Mouse (Mus musculus): ENCODE measurements around the gene Frmd5. TPM values are rescaled to one million over a fixed set of nuclear protein-coding genes. Genes with fewer than 3 reads are reported as not detected.
A peak's percentile ranks its signal among the peaks of the same experiment; 100 is the strongest.

Frmd5 gene
- polyA plus RNA-seq, 1 experiment from 2014 or later = 3.1 TPM

DNA sequence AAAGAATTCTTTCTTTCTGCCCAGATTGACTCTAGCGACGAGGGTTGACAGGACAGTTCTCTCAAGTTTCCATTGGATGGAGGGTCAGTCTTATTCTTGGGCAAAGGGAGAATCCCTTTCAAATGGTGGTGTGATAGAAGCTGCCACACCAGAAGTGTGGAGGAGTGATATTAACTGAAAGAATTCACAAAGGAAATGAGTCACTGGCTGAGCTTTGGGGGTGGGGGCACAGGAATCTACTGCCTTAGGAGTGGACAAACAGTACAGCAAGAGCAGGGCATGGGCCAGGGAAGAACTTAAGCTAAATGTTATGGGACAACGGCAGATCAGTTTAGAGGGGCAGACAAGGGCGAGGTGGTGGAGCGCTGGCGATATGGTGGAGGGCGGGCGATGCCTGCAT lies 206.2 kb downstream of the Frmd5 start:
- Histone ChIP-seq H3K9me3 (ENCODE audit: low read length) (no peaks in the 10 kb centered on the region), H3K4me1 (ENCODE audit: insufficient read depth, low read depth, low read length) (no peaks in the 10 kb centered on the region), H3K9ac (replicated peaks; ENCODE audit: low read depth) (no peak overlapping the region), H3K27me3 (replicated peaks; ENCODE audit: insufficient read depth, low read length) (no peaks in the 10 kb centered on the region), H3K4me2 (replicated peaks; ENCODE audit: low read depth, low read length) (no peak overlapping the region), H3K36me3 (ENCODE audit: insufficient read depth, low read length) (no peaks in the 10 kb centered on the region), H3K4me3 (ENCODE audit: low read depth, low read length) (no peak overlapping the region), H3K27ac (ENCODE audit: low read length) (no peak overlapping the region)
- ATAC-seq = peak; percentile 23; the same call in 1 of the 2 replicates
- TF ChIP-seq CTCF (IDR thresholded peaks at IDR 0.05) (no peak), EP300 (IDR thresholded peaks at IDR 0.05) (no peak)
- 73% methylated on average over 8 of the region's 8 CpGs for WGBS
- DNase-seq (ENCODE audit: low spot score) = no peak

DNA sequence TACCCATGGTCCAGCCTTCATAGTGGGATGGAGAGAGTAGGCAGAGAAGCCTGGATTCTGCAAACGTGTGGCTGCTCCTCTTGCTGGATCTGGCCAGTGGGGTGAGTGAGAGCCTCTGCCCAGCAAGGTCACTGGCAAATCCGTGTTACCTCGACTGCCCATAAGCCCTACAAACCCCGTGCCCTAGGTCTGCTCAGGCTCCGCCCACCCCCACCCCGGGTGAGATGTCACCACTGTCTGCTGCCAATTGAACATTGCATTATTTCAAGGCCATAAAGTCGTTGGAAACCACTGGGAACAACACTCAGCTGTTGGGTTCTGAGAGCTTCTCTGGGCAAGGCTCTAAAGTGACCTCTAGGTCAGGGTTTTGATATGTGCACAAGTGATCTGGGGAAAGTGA lies 208.6 kb downstream of the Frmd5 start:
- no peak for ATAC-seq
- WGBS = 55% methylated on average over 7 of the region's 7 CpGs
- TF ChIP-seq EP300 (IDR thresholded peaks at IDR 0.05) (no peak), CTCF (IDR thresholded peaks at IDR 0.05) (no peak)

DNA sequence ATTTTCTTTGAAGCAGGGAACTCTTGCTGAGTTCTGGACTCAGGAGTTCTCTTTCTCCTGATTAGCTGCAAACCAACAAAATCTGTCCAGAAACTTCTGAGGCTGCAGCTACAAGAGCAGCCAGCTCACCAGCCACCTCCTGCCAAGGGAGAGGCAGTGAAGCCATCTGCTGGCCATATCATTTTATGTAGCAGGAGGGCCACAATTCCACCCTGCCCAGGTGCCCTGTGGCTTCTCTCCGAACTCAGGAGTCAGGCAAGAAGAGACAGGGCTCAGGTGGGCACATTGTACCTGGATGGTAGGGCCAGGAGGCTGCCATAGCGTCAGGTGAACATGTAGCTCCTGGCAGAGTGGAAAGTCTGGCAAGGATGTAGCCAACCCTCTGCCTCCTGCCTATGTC lies 210.3 kb downstream of the Frmd5 start:
- H3K27me3 ChIP-seq (replicated peaks; ENCODE audit: insufficient read depth, low read length) = no peaks in the 10 kb centered on the region
- H3K9me3 ChIP-seq (ENCODE audit: low read length) = no peaks in the 10 kb centered on the region
- no peak; the same call in 1 of the 2 replicates for TF ChIP-seq CTCF (IDR thresholded peaks at IDR 0.05)
- no peak for TF ChIP-seq EP300 (IDR thresholded peaks at IDR 0.05)
- H3K36me3 ChIP-seq (ENCODE audit: insufficient read depth, low read length) = no peaks in the 10 kb centered on the region
- WGBS = 88% methylated on average over 2 of the region's 2 CpGs
- no peak for DNase-seq (ENCODE audit: low spot score)
- H3K9ac ChIP-seq (replicated peaks; ENCODE audit: low read depth) = no peak overlapping the region
- ATAC-seq = no peak
- H3K27ac ChIP-seq (ENCODE audit: low read length) = no peak overlapping the region
- H3K4me3 ChIP-seq (ENCODE audit: low read depth, low read length) = no peak overlapping the region
- no peak overlapping the region for H3K4me2 ChIP-seq (replicated peaks; ENCODE audit: low read depth, low read length)
- H3K4me1 ChIP-seq (ENCODE audit: insufficient read depth, low read depth, low read length) = peaks cover 3% of the 10 kb centered on the region; the same call in 1 of the 2 replicates

More for the DNA sequence above, 208.6 kb downstream of the Frmd5 start:
- no peak for DNase-seq (ENCODE audit: low spot score)
- Histone ChIP-seq H3K4me3 (ENCODE audit: low read depth, low read length) (no peak overlapping the region), H3K27ac (ENCODE audit: low read length) (no peak overlapping the region), H3K9ac (replicated peaks; ENCODE audit: low read depth) (no peak overlapping the region), H3K36me3 (ENCODE audit: insufficient read depth, low read length) (no peaks in the 10 kb centered on the region), H3K4me1 (ENCODE audit: insufficient read depth, low read depth, low read length) (peaks cover 3% of the 10 kb centered on the region; the same call in 1 of the 2 replicates), H3K4me2 (replicated peaks; ENCODE audit: low read depth, low read length) (no peak overlapping the region), H3K9me3 (ENCODE audit: low read length) (no peaks in the 10 kb centered on the region), H3K27me3 (replicated peaks; ENCODE audit: insufficient read depth, low read length) (no peaks in the 10 kb centered on the region)

DNA sequence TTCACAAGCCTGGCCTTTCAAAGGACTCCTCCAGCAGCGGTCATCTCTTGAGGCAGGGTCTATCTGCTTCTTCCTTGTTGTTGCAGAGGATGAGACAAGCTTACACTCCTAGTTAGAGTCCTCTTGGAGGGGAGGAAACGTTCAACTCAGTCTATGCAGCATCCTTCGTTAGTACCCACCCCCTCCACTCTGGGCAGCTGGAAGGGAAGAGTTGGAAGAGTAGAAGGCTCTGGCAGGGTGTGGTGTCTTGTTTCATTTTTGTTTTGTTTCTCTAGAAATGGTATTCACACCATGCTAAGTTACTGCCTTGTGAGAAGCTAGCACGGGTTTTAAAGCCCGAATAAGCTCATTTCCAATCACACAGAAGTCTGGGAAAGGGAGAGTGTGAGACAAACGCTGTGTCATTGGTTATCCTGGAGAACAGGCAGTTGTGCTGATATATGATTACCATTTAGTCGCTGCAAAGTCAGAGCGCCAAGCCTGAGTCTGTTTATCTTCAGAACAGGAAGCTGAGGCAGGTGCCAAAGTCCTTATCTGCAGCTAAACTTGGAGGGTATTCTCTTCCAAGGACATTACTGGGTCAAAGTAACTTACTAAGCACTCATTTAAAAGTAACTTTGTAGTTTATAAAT lies 212.1 kb downstream of the Frmd5 start:
- H3K9me3 ChIP-seq (ENCODE audit: low read length) = no peaks in the 10 kb centered on the region
- no peaks in the 10 kb centered on the region for H3K36me3 ChIP-seq (ENCODE audit: insufficient read depth, low read length)
- TF ChIP-seq CTCF (IDR thresholded peaks at IDR 0.05) = no peak
- peak; percentile 44; the same call in 1 of the 2 replicates for TF ChIP-seq EP300 (IDR thresholded peaks at IDR 0.05)
- H3K27ac ChIP-seq (ENCODE audit: low read length) = no peak overlapping the region
- H3K27me3 ChIP-seq (replicated peaks; ENCODE audit: insufficient read depth, low read length) = no peaks in the 10 kb centered on the region
- ATAC-seq = peak; percentile 48; the same call in 1 of the 2 replicates
- H3K9ac ChIP-seq (replicated peaks; ENCODE audit: low read depth) = no peak overlapping the region
- peaks cover 3% of the 10 kb centered on the region; the same call in 1 of the 2 replicates for H3K4me1 ChIP-seq (ENCODE audit: insufficient read depth, low read depth, low read length)
- 16% methylated on average over 8 of the region's 8 CpGs for WGBS
- 0 out of 2 replicates have a peak overlapping the region, but pooled peaks have one; percentile 14 for H3K4me3 ChIP-seq (ENCODE audit: low read depth, low read length)
- H3K4me2 ChIP-seq (replicated peaks; ENCODE audit: low read depth, low read length) = 0 out of 2 replicates have a peak overlapping the region, but pooled peaks have one; percentile 14
- peak; percentile 50 for DNase-seq (ENCODE audit: low spot score)

DNA sequence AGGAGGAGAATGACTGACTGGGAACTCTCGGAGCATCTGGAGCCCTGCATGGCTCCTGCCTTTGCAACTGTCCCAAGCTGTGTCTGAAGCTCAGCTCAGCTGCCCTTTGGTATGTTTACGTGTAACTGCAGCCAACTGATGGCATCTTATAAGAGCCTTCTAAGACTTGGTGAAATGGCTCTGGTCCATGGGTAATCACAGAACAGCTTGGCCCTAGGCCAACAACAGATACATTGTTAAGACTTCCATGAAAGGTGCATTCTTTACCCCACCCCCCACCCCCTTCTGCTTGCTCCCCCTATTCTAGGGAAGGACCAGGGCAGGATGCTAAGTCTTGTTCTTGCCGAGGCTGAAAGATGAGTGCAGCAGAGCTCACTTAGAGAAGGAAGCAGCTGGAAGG lies 212.8 kb downstream of the Frmd5 start:
- Histone ChIP-seq H3K4me2 (replicated peaks; ENCODE audit: low read depth, low read length) (no peak overlapping the region), H3K36me3 (ENCODE audit: insufficient read depth, low read length) (no peaks in the 10 kb centered on the region), H3K9me3 (ENCODE audit: low read length) (no peaks in the 10 kb centered on the region), H3K27me3 (replicated peaks; ENCODE audit: insufficient read depth, low read length) (no peaks in the 10 kb centered on the region), H3K27ac (ENCODE audit: low read length) (no peak overlapping the region), H3K4me1 (ENCODE audit: insufficient read depth, low read depth, low read length) (peaks cover 3% of the 10 kb centered on the region; the same call in 1 of the 2 replicates), H3K9ac (replicated peaks; ENCODE audit: low read depth) (no peak overlapping the region), H3K4me3 (ENCODE audit: low read depth, low read length) (no peak overlapping the region)
- TF ChIP-seq EP300 (IDR thresholded peaks at IDR 0.05) (no peak), CTCF (IDR thresholded peaks at IDR 0.05) (no peak)
- DNase-seq (ENCODE audit: low spot score) (no peak), ATAC-seq (no peak)
- WGBS = 36% methylated on average over 3 of the region's 3 CpGs

DNA sequence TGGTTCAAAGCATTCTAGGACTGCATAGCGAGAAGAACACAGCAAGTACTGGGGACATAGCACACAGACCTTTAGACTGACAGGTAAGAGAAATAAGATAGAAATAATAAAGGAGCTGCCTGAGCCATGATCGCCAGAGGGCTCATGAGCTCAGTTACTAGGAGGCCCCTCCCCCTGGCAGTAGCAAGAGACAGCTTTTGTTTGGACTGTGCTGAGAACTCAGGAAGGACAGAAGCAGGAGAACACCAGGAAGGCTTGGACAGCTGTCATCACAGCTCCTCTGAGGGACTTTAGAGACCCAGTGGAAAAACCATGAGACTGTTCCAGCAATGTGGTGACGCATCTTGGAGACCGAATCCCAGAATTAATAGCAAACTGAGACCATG lies 218.6 kb downstream of the Frmd5 start:
- Histone ChIP-seq H3K27ac (ENCODE audit: low read length) (no peak overlapping the region), H3K27me3 (replicated peaks; ENCODE audit: insufficient read depth, low read length) (no peaks in the 10 kb centered on the region), H3K4me3 (ENCODE audit: low read depth, low read length) (no peak overlapping the region), H3K9me3 (ENCODE audit: low read length) (no peaks in the 10 kb centered on the region), H3K4me2 (replicated peaks; ENCODE audit: low read depth, low read length) (no peak overlapping the region), H3K9ac (replicated peaks; ENCODE audit: low read depth) (no peak overlapping the region), H3K36me3 (ENCODE audit: insufficient read depth, low read length) (no peaks in the 10 kb centered on the region), H3K4me1 (ENCODE audit: insufficient read depth, low read depth, low read length) (peaks cover 12% of the 10 kb centered on the region; the same call in 1 of the 2 replicates)
- no peak for TF ChIP-seq EP300 (IDR thresholded peaks at IDR 0.05)
- TF ChIP-seq CTCF (IDR thresholded peaks at IDR 0.05) = peak; percentile 31
- ATAC-seq = peak; percentile 71
- WGBS = 35% methylated on average over 4 of the region's 4 CpGs
- peak; percentile 66 for DNase-seq (ENCODE audit: low spot score)
